Mouse (Mus musculus): ENCODE measurements around the gene Olfr945. TPM values are rescaled to one million over a fixed set of nuclear protein-coding genes. Genes with fewer than 3 reads are reported as not detected.

The Olfr945 gene
- polyA plus RNA-seq (2014; fragmentation: Nextera tagmentation; extraction: Ambion mirVana): not detected in 2 replicates

DNA sequence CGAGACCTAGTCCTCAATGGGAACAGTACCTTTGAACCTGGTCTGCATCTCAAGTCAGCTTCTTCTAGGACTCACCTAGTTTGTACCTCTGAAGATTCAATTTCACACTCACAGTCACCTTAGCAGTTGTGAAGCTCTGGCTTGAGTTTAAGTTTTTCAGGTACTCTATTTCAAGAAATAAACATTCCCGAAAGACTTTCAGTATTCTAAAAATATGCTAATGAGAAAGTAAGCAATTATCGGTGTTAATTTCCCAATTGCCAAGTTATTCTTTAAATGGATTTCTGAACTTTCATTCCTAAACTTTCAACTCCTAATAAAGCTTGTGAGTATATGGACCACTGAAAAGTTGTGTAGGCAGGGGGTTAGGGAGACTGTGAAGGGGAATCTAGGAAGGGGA, at the start of gene Olfr945:
TSS of gene Olfr945 (minus strand) at position 101 of the 400 bp plus-strand sequence.
- Histone ChIP-seq H3K36me3 (ENCODE audit: control insufficient read depth, insufficient read depth, low read length) (no peaks in the 10 kb centered on the region), H3K4me1 (ENCODE audit: control insufficient read depth, insufficient read depth, low read length) (no peaks in the 10 kb centered on the region), H3K27me3 (ENCODE audit: control insufficient read depth, insufficient read depth, low read length) (no peaks in the 10 kb centered on the region), H3K9ac (ENCODE audit: low read length) (no peak within 1 kb of the TSS), H3K4me2 (ENCODE audit: low read depth, severe bottlenecking) (no peak within 1 kb of the TSS), H3K27ac (replicated peaks; ENCODE audit: low read depth, low read length) (no peak within 1 kb of the TSS), H3K4me3 (ENCODE audit: low read depth, low read length) (no peak within 1 kb of the TSS), H3K9me3 (ENCODE audit: control insufficient read depth, low read length) (no peaks in the 10 kb centered on the region)
- 86% methylated on average over 3 of the region's 3 CpGs for WGBS
- DNase-seq (ENCODE audit: low spot score): no peak
- ATAC-seq (ENCODE audit: insufficient number of reproducible peaks, low FRiP score, low TSS enrichment, low read depth): no peak

DNA sequence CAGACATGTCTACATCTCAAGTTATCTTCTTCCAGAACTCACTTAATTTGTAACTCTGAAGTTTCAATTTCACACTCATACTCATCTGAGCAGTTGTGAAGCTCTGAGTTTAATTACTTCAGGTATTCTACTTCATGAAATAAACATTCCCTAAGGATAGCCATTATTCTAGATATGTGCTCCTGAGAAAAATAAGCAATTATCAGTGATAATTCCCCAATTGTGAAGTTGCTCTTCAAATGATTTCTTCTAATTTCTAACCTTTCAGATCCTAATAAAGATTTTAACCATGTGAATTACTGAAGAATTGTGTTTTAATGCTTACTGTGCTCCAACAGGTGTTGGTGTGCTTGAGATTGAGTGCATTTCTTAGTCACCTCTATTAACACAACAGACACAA, 49.3 kb upstream of the Olfr945 start, which contains the start of gene Olfr948:
TSS of gene Olfr948 (minus strand) at position 101 of the 400 bp plus-strand sequence.
- Histone ChIP-seq H3K9me3 (ENCODE audit: control insufficient read depth, low read length) (no peaks in the 10 kb centered on the region; the same call in 1 of the 2 replicates), H3K27ac (replicated peaks; ENCODE audit: low read depth, low read length) (no peak within 1 kb of the TSS), H3K4me2 (ENCODE audit: low read depth, severe bottlenecking) (no peak within 1 kb of the TSS), H3K4me1 (ENCODE audit: control insufficient read depth, insufficient read depth, low read length) (no peaks in the 10 kb centered on the region), H3K36me3 (ENCODE audit: control insufficient read depth, insufficient read depth, low read length) (no peaks in the 10 kb centered on the region), H3K4me3 (ENCODE audit: low read depth, low read length) (no peak within 1 kb of the TSS), H3K27me3 (ENCODE audit: control insufficient read depth, insufficient read depth, low read length) (no peaks in the 10 kb centered on the region), H3K9ac (ENCODE audit: low read length) (no peak within 1 kb of the TSS)
- DNase-seq (ENCODE audit: low spot score): no peak
- ATAC-seq (ENCODE audit: insufficient number of reproducible peaks, low FRiP score, low TSS enrichment, low read depth): no peak

DNA sequence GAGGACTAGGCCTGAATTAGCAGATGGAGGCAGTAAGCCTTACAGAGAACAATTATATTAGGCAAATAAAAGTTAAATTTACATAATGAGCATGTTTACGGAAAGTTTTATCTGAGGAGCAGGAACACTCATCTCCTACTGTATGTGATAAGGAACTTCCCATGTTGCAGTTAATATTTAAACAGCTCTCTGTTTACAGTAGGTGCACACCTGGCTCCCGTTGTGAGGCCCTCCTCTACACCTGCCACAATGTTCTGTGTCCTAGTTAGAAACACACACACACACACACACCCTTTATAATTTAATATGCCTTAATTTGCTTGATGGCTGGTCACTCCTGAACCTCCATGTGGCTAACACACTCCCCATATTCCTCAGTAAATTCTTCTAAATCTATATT, 10.5 kb upstream of the Olfr945 start:
- ATAC-seq (ENCODE audit: insufficient number of reproducible peaks, low FRiP score, low TSS enrichment, low read depth) (no peak), DNase-seq (ENCODE audit: low spot score) (no peak)
- 84% methylated on average over 2 of the region's 2 CpGs for WGBS
- Histone ChIP-seq H3K36me3 (ENCODE audit: control insufficient read depth, insufficient read depth, low read length) (no peaks in the 10 kb centered on the region), H3K4me2 (ENCODE audit: low read depth, severe bottlenecking) (no peak overlapping the region), H3K27me3 (ENCODE audit: control insufficient read depth, insufficient read depth, low read length) (no peaks in the 10 kb centered on the region), H3K9me3 (ENCODE audit: control insufficient read depth, low read length) (no peaks in the 10 kb centered on the region), H3K27ac (replicated peaks; ENCODE audit: low read depth, low read length) (no peak overlapping the region), H3K9ac (ENCODE audit: low read length) (no peak overlapping the region), H3K4me1 (ENCODE audit: control insufficient read depth, insufficient read depth, low read length) (no peaks in the 10 kb centered on the region), H3K4me3 (ENCODE audit: low read depth, low read length) (no peak overlapping the region)

DNA sequence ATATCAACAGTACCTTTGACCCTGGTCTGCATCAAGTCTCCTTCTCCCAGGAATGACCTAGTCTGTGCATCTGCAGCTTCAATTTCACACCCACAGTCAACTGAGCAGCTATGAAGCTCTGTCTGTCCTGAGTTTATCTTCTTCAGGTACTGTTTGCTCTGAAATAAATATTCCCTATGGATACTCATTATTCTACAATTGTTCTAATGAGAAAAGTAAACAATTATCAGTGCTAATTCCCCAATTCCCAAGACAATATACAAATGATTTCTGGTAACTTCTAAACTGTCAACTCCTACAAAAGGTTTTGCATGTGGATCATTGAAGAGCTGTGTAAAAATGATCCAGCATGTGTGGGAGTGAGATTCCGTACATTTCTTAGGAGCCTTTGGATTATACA, 26.7 kb downstream of the Olfr945 start, which contains the start of gene Olfr1537:
TSS of gene Olfr1537 (minus strand) at position 101 of the 400 bp plus-strand sequence.
- no peaks in the 10 kb centered on the region for H3K27me3 ChIP-seq (ENCODE audit: control insufficient read depth, insufficient read depth, low read length)
- H3K4me2 ChIP-seq (ENCODE audit: low read depth, severe bottlenecking): no peak within 1 kb of the TSS
- ATAC-seq (ENCODE audit: insufficient number of reproducible peaks, low FRiP score, low TSS enrichment, low read depth): no peak
- no peaks in the 10 kb centered on the region for H3K36me3 ChIP-seq (ENCODE audit: control insufficient read depth, insufficient read depth, low read length)
- H3K4me3 ChIP-seq (ENCODE audit: low read depth, low read length): no peak within 1 kb of the TSS
- DNase-seq (ENCODE audit: low spot score): no peak
- no peak within 1 kb of the TSS for H3K27ac ChIP-seq (replicated peaks; ENCODE audit: low read depth, low read length)
- H3K4me1 ChIP-seq (ENCODE audit: control insufficient read depth, insufficient read depth, low read length): no peaks in the 10 kb centered on the region
- no peaks in the 10 kb centered on the region for H3K9me3 ChIP-seq (ENCODE audit: control insufficient read depth, low read length)
- WGBS: 87% methylated on average over 1 of the region's 1 CpGs
- H3K9ac ChIP-seq (ENCODE audit: low read length): no peak within 1 kb of the TSS

Other genes with a start within 250 kb of the Olfr945 start
- not detected in 2 replicates for gene Olfr937, start 211.9 kb downstream of the Olfr945 start, polyA plus RNA-seq (2014; fragmentation: Nextera tagmentation; extraction: Ambion mirVana)
- not detected in 2 replicates for gene Olfr938, start 197.9 kb downstream of the Olfr945 start, polyA plus RNA-seq (2014; fragmentation: Nextera tagmentation; extraction: Ambion mirVana)
- not detected in 2 replicates for gene Olfr27, start 148.7 kb downstream of the Olfr945 start, polyA plus RNA-seq (2014; fragmentation: Nextera tagmentation; extraction: Ambion mirVana)
- not detected in 2 replicates for gene Olfr943, start 110.5 kb downstream of the Olfr945 start, polyA plus RNA-seq (2014; fragmentation: Nextera tagmentation; extraction: Ambion mirVana)
- gene Olfr944, start 74.9 kb downstream of the Olfr945 start, polyA plus RNA-seq (2014; fragmentation: Nextera tagmentation; extraction: Ambion mirVana): not detected in 2 replicates
- not detected in 2 replicates for gene Olfr1537, start 26.8 kb downstream of the Olfr945 start, polyA plus RNA-seq (2014; fragmentation: Nextera tagmentation; extraction: Ambion mirVana)
- gene Olfr948, start 49.2 kb upstream of the Olfr945 start, polyA plus RNA-seq (2014; fragmentation: Nextera tagmentation; extraction: Ambion mirVana): not detected in 2 replicates
- not detected in 2 replicates for gene Olfr951, start 110.6 kb upstream of the Olfr945 start, polyA plus RNA-seq (2014; fragmentation: Nextera tagmentation; extraction: Ambion mirVana)
- gene Olfr952, start 150.3 kb upstream of the Olfr945 start, polyA plus RNA-seq (2014; fragmentation: Nextera tagmentation; extraction: Ambion mirVana): not detected in 2 replicates
- not detected in 2 replicates for gene Olfr954, start 179.9 kb upstream of the Olfr945 start, polyA plus RNA-seq (2014; fragmentation: Nextera tagmentation; extraction: Ambion mirVana)
- not detected in 2 replicates for gene Olfr955, start 195.1 kb upstream of the Olfr945 start, polyA plus RNA-seq (2014; fragmentation: Nextera tagmentation; extraction: Ambion mirVana)
- not detected in 2 replicates for gene Olfr44, start 217.2 kb upstream of the Olfr945 start, polyA plus RNA-seq (2014; fragmentation: Nextera tagmentation; extraction: Ambion mirVana)
- not detected in 2 replicates for gene Olfr957, start 239.0 kb upstream of the Olfr945 start, polyA plus RNA-seq (2014; fragmentation: Nextera tagmentation; extraction: Ambion mirVana)